Mouse (Mus musculus) 416B (cell line): ENCODE data around the gene Acaa1a.
A peak's percentile ranks its signal among the peaks of the same experiment; 100 is the strongest.
"Not testable (repeated sequence)": the region's sequence is repeated elsewhere in the genome, so short reads cannot be mapped to it uniquely, and the experiment has no call there.

ENCODE experiments used
- DNase-seq: peaks from one replicate; pipeline ENCODE4 v3.0.0; 2011; ENCODE audit warnings: low read depth

The Acaa1a gene

DNA sequence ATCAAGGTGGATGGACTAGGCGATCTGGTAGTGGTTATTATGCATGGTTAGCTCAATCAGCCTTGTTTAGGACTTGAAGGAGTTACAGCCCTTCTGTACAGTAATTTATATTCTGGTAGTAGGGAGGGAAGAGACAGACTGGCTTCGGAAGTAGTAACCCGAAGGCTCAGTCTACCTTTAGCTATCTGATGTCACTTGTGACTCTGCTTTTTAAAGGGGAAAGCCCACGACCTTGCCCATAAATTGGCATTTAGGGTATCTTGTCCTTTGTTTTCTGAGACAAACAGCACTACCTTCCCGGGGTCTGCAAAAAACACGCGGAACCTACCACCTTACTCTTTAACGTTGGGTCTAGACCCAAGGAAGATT, 720 bp downstream of the Acaa1a start:
- DNase-seq = no peak

DNA sequence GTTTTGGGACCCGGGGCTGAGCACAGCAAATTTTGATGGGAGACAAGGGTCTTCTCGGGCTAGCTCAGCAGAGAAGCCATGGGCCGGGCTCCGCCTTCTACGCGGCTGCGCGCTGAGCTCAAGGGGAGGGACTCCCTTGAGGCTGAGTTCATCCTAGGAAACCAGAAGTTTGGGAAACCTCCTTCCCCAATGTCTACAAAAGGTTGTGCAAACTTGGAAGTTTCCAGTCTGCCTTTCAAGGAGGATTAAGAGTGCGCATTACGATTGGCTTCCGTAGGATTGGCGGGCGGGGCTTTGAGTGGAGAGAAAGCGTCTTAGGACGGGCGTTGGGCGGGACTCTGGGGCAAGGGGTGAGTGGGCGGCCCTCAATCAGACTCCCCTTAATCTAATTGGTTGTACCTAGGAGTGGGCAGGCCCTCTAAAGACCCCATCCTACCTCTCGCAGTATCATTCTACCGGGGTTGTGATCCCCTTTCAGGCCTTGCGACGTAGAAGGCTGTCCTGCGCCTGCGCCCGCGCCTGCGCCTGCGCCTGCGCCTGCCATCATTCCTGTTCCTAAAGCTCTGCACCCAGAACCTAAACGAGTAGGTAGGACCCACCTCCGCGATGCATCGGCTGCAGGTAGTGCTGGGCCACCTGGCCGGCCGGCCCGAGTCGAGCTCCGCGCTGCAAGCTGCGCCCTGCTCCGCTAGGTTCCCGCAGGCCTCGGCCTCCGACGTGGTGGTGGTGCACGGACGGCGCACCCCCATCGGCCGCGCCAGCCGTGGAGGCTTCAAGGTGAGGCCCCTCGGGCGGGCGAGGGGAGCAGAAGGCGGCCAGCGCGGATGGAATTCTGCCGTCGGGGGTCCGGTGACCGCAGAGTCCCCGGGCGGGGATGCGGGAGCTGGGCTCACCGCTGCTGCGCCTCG, 1.7 kb downstream of the Acaa1a start, which contains the start of gene Myd88:
TSS of gene Myd88 (minus strand) at position 503 of the 908 bp plus-strand sequence.
- DNase-seq = peak; percentile 99

DNA sequence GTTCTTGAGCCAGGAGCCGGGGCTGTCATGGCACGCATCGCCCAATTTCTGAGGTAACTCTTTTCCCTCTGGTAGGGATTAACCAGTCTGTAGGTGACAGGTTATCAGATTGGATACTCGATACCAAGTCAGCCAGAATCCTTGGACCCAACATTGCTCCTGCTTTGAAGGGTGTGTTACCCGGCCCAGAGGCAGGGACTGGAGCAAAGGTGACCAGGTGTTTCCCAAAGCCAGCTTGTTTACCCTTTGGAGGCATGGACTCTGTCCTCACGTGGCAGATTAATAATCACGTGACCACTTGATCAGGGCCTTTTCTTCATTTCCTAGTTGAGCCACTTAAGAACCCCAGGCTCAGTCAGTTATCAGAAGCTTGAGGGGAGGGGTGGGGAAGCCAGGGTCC, 3.3 kb downstream of the Acaa1a start:
- DNase-seq = no peak

DNA sequence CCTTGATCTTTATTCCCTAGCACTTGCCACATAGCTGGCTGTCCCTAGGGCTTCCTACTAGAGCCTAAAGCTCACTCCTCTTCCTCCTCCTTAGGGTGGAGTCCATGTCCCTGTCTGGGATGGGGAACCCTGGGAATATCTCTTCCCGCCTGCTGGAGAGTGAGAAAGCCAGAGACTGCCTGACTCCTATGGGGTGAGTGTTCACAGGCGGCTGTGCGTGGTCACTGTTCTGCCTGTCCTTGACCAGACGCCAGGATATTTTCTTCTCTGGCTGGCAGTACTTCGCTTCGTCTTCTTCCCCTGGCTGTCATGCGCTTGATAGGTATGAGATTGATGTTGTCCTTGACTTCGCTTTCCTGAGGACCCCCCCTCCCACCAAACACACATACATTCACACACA, 6.9 kb downstream of the Acaa1a start:
- DNase-seq = no peak

GRCm38 (mm10) chr9:119350531-119350930, 11.1 kb downstream of the Acaa1a start:
- DNase-seq = no peak

DNA sequence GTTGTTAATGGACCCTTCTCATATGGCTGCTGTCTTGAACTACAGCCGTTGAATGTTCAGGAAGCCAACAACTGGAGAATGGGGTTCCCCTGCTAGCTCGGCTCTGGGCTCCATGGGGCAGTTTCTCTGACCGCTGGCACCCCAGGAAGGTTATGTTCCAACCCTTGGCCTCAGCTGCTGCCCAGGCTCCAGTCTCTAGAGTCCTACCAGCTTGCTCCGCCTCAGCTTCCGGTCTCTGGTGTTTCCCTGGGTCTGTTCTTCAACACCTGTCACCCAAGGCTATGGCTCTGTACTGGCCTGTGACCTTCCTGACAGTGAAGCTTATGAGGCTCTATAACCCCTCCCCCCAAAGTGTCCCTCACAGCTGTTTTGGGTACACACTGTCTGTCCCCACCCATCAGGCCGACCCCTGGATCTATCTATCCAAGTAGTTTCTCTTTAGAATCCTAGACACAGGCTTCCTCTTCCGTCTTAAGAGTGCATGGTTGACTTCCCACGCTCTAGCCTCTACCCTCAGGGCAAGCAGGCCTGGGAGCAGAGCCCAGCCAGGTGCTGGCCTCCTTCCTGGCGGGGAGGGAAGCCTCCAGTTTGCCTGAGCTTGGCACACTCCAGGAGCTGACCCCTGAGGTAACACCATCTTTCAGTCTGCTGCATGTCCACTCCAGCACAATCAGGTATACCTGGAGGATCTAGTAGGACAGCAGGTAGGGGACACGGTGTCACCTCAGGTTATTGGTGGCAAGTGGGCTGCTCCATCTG, 11.7 kb downstream of the Acaa1a start:
- DNase-seq = no peak

DNA sequence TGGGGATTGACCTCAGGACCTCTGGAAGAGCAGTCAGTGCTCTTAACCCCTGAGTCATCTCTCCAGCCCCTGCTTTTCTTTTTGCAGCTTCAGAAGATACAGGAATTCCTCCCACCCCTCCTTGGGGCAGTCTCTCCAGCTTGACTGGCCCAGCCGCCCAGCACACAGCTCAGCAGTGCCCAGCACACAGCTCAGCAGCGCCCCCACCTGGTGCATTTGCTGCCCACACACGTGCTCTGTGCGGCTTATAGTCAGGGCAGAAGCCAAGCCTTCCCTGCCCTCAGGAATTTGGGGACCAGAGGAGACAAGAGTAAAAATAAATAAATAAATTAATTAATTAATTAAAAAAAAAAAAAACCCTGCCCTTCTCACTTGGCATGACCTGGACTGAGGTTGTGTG, 12.6 kb downstream of the Acaa1a start:
- DNase-seq = peak; percentile 80

DNA sequence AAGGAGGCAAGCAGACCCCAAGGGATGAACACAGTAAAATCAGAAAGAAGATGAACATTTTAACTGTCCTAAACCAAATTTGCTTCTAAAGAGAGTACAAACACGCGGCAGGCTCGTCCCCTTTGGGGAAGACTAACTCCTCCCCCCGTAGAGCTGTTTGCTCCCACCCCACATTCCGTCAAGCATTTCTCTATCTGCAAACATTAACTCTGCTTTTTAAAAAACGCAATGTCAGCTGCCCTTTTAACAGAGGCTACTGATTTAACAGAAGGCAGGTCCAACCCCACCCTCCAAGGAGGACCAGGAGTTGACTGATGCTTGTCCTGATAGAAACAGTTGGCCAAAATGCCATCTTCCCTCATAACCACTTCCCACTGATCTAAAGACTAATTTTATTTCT, 14.4 kb downstream of the Acaa1a start:
- DNase-seq = no peak

GRCm38 (mm10) chr9:119355943-119356342, 16.5 kb downstream of the Acaa1a start:
- no peak for DNase-seq

- peak; percentile 86 for DNase-seq
These were observed 18.0 kb downstream of the Acaa1a start, which contains the start of gene Xylb for GRCm38 (mm10) chr9:119357331-119358057. Xylb (plus strand) TSS chr9:119357381.

DNA sequence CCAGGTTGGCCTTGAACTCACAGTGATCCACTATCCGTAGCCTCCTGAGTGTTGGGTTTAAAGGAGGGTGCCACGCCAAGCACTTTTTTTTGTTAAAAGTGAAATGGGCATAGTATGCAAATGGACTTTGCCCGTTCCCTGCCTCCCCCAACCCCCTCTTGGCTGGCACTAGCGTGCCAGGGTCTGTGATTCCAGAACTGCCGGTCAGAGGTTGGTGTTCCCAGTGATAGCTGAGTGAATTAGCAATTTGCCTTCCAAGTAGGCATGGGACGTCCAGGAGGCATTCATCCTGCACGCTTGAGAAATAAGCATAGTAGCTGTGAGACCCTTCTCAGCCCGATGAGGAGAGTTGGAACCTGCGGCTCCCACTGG, 18.6 kb downstream of the Acaa1a start:
- DNase-seq = no peak

DNA sequence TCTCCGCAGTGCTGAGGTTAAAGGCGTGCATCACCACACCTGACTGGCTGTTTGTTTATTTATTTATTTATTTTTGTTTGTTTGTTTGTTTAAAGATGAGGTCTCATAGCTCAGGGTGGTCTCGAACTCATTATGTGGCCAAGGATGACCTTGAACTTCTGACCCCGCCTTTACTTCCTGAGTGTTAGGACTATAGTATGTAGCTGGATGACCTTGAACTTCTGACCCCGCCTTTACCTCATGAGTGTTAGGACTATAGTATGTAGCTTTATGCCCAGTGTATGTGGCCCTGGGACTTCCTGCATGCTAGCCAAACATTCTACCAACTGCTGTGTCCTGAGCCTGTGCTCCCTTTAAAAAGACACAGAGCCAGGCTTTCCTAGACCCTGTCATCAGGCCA, 21.9 kb downstream of the Acaa1a start:
- no peak for DNase-seq

DNA sequence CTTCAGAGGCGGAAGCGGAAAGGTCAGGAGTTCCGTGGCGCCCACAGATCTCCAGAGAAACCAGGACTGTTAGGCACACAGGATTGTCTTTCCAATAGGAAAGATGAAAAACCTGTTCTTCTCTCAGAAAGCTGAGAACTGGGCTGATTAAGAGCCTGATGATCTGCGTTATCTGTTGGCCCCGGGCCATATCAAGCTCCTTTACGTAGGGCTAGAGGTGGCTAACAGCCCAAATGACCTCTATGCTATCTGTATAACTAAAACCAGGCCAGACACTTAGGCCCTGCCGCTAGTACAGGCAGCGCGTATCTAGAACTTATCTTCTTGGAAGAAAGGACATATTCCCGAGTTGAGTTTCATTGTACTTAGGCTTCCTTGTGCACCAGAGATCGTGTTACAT, 23.8 kb downstream of the Acaa1a start:
- DNase-seq = no peak

DNA sequence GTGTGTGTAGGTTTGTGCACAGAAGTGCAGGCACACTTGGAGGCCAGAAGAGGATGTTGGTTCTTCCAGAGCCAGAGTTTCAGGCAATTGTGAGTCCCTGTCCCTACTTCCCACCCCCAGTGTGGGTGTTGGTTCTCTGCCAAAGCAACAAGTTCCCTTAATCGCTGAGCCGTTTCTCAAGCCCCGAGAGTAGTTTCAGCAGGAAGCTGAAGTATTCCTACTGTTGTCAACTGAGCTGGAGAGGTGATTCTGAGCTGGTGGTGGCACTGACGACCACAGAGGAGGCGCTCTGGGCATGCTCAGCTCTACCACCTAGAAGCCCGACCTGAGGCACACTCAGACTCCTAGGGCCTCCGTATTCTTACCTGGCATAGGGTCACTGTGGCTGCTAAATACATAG, 25.8 kb downstream of the Acaa1a start, which contains the start of gene Slc22a14:
TSS of gene Slc22a14 (minus strand) at position 270 of the 400 bp plus-strand sequence.
- DNase-seq = peak; percentile 35

GRCm38 (mm10) chr9:119368367-119368766, 28.9 kb downstream of the Acaa1a start:
- no peak for DNase-seq

DNA sequence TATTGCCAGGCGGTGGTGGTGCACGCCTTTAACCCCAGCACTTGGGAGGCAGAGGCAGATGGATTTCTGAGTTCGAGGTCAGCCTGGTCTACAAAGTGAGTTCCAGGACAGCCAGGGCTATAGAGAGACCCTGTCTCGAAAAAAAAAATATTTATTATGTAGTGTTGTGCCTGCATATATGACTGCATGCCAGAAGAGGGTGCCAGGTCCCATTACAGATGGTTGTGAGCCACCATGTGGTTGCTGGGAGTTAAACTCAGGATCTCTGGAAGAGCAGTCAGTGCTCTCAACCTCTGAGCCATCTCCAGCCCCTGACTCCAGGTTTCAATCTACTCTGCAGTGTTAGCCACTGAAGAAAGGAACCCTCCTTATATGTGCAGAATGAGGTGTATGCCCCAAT, 31.3 kb downstream of the Acaa1a start:
- not testable (repeated sequence) for DNase-seq

DNA sequence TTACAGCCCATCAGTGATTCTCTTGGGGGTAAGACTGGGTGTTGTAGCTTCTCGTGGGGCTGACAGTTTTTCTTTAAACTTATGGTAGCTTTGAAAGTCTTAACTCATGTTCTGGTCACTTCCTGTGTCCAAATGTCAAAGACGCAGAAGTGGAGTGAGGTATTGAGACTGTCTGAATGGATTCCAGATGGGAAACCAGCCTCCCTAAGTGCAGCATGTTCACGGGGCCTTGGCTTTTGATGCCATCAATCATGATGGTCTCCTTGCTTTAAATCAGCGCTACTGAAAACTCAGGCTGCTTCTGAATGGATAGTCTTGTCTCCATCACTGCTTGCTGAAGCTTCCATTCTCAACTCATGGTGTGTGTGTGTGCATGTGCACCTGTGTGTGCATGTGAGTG, 31.8 kb downstream of the Acaa1a start:
- no peak for DNase-seq

DNA sequence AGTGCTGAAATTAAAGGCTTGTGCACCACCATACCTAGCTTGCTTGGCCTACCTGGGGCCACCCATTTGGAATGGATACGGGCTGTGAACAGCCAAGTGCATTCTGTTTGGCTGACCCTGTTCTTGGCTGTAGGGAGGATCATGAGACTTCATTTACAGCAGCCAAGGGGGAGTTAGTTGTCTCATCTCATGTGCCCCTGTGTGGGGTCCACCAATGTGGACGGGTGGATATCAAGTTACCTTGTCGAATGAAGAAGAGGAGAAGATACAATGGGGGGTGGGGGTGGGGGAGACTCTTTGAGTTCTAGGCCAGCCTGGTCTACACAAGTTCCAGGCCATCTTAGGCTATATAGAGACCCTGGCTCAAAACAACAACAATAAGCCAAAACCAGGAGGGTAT, 35.5 kb downstream of the Acaa1a start:
- DNase-seq = no peak

GRCm38 (mm10) chr9:119375556-119375955, 36.1 kb downstream of the Acaa1a start:
- no peak for DNase-seq

DNA sequence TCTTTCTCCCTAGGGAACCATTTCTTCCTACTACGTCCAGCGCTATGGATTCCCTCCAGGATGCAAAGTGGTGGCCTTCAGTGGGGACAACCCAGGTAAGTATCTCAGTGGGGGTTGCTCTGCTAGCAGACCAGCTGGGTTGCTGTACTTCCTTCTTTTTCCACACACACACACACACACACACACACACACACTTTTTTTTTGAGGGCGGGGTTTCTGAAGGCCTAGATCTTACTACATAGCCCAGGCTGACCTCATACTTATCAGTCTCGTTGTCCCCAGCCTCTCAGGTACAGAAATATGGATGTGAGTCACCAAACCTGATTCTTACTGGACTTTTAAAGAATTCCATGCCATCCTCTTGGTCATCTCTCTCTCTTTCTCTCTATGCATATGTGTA, 38.8 kb downstream of the Acaa1a start:
- DNase-seq = peak; percentile 61

DNA sequence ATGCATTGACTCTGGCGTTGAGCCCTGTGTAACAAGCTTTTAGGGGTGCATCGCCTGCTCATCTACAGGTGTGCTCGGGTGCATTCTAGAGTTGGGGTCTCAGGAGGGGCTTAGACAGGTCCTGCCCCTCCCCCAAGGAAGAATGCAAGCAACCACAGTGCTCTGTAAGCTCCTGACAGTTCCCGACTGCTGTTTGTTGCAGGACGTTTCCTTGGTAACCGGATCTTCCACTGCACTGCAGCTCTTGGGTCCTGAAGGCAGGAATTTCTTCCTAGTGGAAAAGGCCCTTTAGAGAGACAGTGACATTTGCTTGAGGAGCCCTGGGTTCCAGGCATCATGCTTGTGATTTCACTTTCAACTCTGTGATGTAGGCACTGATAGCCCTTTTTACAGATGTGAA, 43.1 kb downstream of the Acaa1a start:
- no peak for DNase-seq

- peak; percentile 29 for DNase-seq
These were observed 49.5 kb downstream of the Acaa1a start for GRCm38 (mm10) chr9:119388956-119389355.
